Mouse (Mus musculus) ES-Bruce4 (cell line): ENCODE measurements at regions not wholly inside any gene's neighbourhood (a gene's known extent, or its start where the extent isn't known, plus 50 kb on each side); places are given as distances from the start of the nearest gene placed in this dataset.

Source experiments
- EP300 ChIP-seq: IDR thresholded peaks from 2 replicates; pipeline ENCODE4 v1.6.1; 2011; ENCODE audit warnings: low read depth, low read length; ENCODE audit not compliant: insufficient read depth
- POLR2A ChIP-seq: IDR thresholded peaks from one replicate; pipeline ENCODE4 v1.8.1; 2011; ENCODE audit warnings: low read length; ENCODE audit not compliant: insufficient read depth

- no peak for TF ChIP-seq POLR2A
- no peak for TF ChIP-seq EP300
Measured at GRCm38 (mm10) chr17:45169257-45169994, 264.1 kb downstream of the Cdc5l start.
